Mouse (Mus musculus) spleen, adult 2 months (tissue): ENCODE measurements around the gene Fam149b.

Experiments used
- CTCF ChIP-seq: fragments of 200-500 bp; IDR thresholded peaks from 2 replicates; pipeline ENCODE4 v1.5.1; 2011; ENCODE audit warnings: mild to moderate bottlenecking, inconsistent platforms; ENCODE audit not compliant: insufficient read depth, insufficient read length, insufficient replicate concordance; ENCODE audit errors: extremely low read depth
- POLR2A ChIP-seq: fragments of 200-500 bp; IDR thresholded peaks from 2 replicates; pipeline ENCODE4 v1.6.1; 2011; ENCODE audit warnings: low read depth, low read length, inconsistent platforms

DNA sequence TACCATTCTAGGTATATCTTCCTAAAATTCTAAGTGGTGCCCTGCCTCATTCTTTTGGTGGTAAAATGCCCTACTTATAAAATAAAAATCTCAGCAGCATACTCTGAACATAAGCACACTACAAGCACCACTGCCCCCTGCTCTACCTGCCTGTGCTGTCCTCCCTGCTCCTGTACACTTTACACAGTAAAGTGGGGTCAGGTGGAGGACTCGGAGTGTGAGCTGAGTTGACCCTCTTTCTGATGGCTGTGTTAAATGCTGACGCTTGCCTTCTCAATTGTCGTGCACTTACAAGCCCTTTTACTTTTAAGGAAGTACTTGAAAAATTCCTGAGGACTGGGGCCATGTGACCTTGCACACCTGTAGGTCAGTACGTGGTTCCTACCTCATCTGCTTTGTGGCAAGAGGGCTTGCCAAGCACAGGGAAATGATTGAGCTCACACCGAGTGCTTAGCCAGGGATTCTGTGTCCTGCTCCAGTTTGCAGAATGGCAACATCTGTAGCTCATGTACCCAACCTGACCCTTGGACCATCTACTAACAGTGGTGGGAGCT, 31.2 kb downstream of the Fam149b start:
- no peak for TF ChIP-seq POLR2A
- no peak for TF ChIP-seq CTCF
